Mouse (Mus musculus): ENCODE results near the gene Rnf43. TPM values are rescaled to one million over a fixed set of nuclear protein-coding genes. Genes with fewer than 3 reads are reported as not detected.

Rnf43 gene
- total and polyA plus RNA-seq, 2 experiments from 2014 or later, result 0.56 to 5.0 TPM

DNA sequence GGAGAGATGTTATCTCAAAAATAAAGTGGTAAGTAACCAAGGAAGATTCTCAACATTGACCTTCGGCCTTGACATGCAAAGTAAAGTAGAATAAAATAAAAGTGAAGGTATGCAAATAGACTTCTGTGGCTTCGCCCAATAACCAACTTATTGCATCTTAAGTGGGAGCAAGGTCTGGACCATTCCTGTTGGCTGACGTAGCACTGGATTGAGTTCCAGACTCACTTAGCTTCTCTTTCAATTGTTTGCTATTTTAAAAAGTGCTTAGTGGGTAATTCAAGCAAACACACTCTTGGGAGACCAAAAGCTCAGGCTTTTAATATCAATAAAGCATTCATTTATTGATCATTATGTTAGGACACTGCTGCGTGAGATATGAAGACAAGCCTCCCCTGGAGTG, 35.6 kb downstream of the Rnf43 start:
- DNase-seq (ENCODE audit: low spot score) (no peak), ATAC-seq (ENCODE audit: low FRiP score) (no peak)
- Histone ChIP-seq H3K4me1 (ENCODE audit: insufficient read depth, low read length) (no peaks in the 10 kb centered on the region), H3K4me2 (ENCODE audit: low read depth, low read length, poor library complexity, severe bottlenecking) (no peak overlapping the region), H3K27ac (ENCODE audit: low read depth, low read length) (no peak overlapping the region), H3K9ac (replicated peaks; ENCODE audit: low read length, poor library complexity, severe bottlenecking) (no peak overlapping the region), H3K4me3 (ENCODE audit: low read depth, low read length) (no peak overlapping the region), H3K36me3 (ENCODE audit: insufficient read depth, low read length) (no peaks in the 10 kb centered on the region), H3K27me3 (ENCODE audit: insufficient read depth, low read length) (no peaks in the 10 kb centered on the region), H3K9me3 (ENCODE audit: low read length) (no peaks in the 10 kb centered on the region)
- 86% methylated on average over 4 of the region's 4 CpGs for WGBS
- TF ChIP-seq CTCF (IDR thresholded peaks at IDR 0.05), result no peak

DNA sequence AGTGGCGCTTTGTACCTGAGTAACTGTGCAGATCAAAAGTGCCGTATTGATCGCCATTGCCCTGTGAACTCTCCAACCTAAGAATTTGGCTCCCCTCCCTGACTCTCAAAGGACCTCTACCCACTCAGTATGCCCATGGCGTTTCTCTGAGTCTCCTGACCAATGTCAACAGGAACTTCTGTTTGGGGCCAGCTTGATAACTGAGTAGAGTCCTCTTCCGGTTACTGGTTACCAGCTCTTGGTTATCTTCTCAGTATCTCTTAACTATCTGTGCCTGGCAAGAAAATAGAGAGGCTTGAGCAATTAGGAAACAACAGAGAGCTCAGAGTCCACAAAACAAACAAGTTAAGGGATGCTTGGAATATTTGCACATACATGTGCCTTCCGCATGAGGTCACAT, 38.6 kb downstream of the Rnf43 start:
- no peak for TF ChIP-seq CTCF (IDR thresholded peaks at IDR 0.05)
- no peak for ATAC-seq (ENCODE audit: low FRiP score)
- H3K4me2 ChIP-seq (ENCODE audit: low read depth, low read length, poor library complexity, severe bottlenecking), result no peak overlapping the region
- WGBS, result 90% methylated on average over 6 of the region's 6 CpGs
- no peak overlapping the region for H3K9ac ChIP-seq (replicated peaks; ENCODE audit: low read length, poor library complexity, severe bottlenecking)
- no peak overlapping the region for H3K4me3 ChIP-seq (ENCODE audit: low read depth, low read length)
- H3K36me3 ChIP-seq (ENCODE audit: insufficient read depth, low read length), result no peaks in the 10 kb centered on the region
- H3K27me3 ChIP-seq (ENCODE audit: insufficient read depth, low read length), result no peaks in the 10 kb centered on the region
- no peaks in the 10 kb centered on the region for H3K4me1 ChIP-seq (ENCODE audit: insufficient read depth, low read length)
- DNase-seq (ENCODE audit: low spot score), result no peak
- no peak overlapping the region for H3K27ac ChIP-seq (ENCODE audit: low read depth, low read length)
- H3K9me3 ChIP-seq (ENCODE audit: low read length), result no peaks in the 10 kb centered on the region

DNA sequence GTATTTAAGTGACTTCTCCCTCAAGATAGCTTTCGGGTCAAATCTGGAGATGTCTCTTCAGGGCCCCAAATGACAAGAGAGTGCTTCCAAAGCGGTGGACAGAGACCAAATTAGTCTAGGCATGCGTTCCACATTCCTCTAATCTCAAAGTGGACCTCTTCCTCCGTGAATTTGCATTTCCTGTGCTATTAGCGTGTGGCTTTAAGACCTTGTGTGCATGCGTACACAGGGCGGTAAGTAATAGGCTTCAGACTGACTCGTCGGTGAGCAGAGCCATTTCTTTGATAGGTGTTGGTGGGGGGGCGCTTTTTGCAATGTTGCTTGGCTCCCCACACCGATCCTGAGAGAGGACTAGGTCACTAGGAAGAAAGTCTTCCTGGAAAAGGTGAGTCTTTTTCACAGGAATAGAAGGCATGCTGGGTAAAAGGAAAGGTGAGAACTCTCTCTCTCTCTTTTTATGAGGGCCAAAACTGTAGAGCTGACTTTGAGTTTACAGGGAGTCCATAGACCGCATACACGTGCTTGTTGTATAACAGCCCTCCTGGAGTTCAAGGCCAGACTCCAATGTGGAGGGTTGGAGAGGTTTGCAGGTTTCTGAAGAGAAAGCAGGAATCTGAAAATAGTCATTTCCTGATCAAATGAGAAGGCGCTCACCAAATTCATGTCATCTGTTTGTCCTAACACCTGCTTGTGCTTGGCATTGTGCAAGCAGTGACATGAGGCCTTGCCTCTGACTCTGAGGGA, 39.5 kb downstream of the Rnf43 start:
- Histone ChIP-seq H3K36me3 (ENCODE audit: insufficient read depth, low read length) (no peaks in the 10 kb centered on the region), H3K9me3 (ENCODE audit: low read length) (no peaks in the 10 kb centered on the region), H3K27me3 (ENCODE audit: insufficient read depth, low read length) (no peaks in the 10 kb centered on the region), H3K4me1 (ENCODE audit: insufficient read depth, low read length) (no peaks in the 10 kb centered on the region), H3K4me3 (ENCODE audit: low read depth, low read length) (no peak overlapping the region), H3K27ac (ENCODE audit: low read depth, low read length) (no peak overlapping the region), H3K4me2 (ENCODE audit: low read depth, low read length, poor library complexity, severe bottlenecking) (no peak overlapping the region), H3K9ac (replicated peaks; ENCODE audit: low read length, poor library complexity, severe bottlenecking) (no peak overlapping the region)
- DNase-seq (ENCODE audit: low spot score), result no peak
- no peak for TF ChIP-seq CTCF (IDR thresholded peaks at IDR 0.05)
- ATAC-seq (ENCODE audit: low FRiP score), result no peak
- WGBS, result 81% methylated on average over 14 of the region's 14 CpGs

DNA sequence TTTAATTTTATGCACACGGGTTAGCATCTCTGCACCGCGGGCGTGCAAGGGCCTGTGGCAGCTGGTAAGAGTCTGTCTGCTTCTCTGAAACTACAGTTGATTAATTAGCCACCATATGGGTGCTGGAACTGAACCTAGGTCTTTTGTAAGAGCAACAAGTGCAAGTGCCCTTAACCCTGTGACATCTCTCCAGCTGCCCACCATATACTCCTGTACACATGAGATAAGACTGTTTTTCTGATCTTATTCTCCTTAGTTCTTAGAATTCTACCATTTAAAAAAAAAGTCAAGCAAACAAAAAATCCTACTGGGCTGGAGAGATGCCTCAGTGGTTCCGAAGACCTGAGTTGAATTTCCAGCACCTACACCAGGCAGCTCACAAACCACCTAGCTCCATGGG, 41.1 kb downstream of the Rnf43 start:
- no peaks in the 10 kb centered on the region for H3K9me3 ChIP-seq (ENCODE audit: low read length)
- TF ChIP-seq CTCF (IDR thresholded peaks at IDR 0.05), result no peak
- H3K4me2 ChIP-seq (ENCODE audit: low read depth, low read length, poor library complexity, severe bottlenecking), result no peak overlapping the region
- H3K4me3 ChIP-seq (ENCODE audit: low read depth, low read length), result no peak overlapping the region
- ATAC-seq (ENCODE audit: low FRiP score) (no peak), DNase-seq (ENCODE audit: low spot score) (no peak)
- 93% methylated on average over 5 of the region's 5 CpGs for WGBS
- no peaks in the 10 kb centered on the region for H3K36me3 ChIP-seq (ENCODE audit: insufficient read depth, low read length)
- H3K4me1 ChIP-seq (ENCODE audit: insufficient read depth, low read length), result no peaks in the 10 kb centered on the region
- H3K27ac ChIP-seq (ENCODE audit: low read depth, low read length), result no peak overlapping the region
- H3K9ac ChIP-seq (replicated peaks; ENCODE audit: low read length, poor library complexity, severe bottlenecking), result no peak overlapping the region
- no peaks in the 10 kb centered on the region for H3K27me3 ChIP-seq (ENCODE audit: insufficient read depth, low read length)

DNA sequence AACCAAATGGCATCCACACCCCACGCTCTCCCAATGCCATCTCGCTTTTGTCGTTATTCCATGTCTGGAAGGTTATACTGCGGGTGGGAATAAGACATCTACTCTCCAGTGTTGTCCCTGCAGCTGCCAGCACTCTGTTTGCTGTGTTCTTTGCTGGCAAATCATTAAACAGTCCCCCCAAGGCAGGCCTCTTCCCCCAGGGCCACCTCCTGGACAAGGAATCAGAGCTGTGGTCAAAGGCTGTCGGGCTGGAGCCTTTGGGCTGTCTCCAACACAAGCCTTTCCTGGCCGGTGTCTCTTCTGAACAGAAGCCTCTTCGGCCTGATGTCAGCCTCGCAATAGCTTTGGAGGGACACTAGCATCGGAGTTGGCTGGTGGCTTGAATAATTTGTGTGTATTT, 41.8 kb downstream of the Rnf43 start:
- Histone ChIP-seq H3K9me3 (ENCODE audit: low read length) (no peaks in the 10 kb centered on the region), H3K27ac (ENCODE audit: low read depth, low read length) (no peak overlapping the region), H3K4me1 (ENCODE audit: insufficient read depth, low read length) (no peaks in the 10 kb centered on the region), H3K36me3 (ENCODE audit: insufficient read depth, low read length) (no peaks in the 10 kb centered on the region), H3K27me3 (ENCODE audit: insufficient read depth, low read length) (no peaks in the 10 kb centered on the region), H3K9ac (replicated peaks; ENCODE audit: low read length, poor library complexity, severe bottlenecking) (no peak overlapping the region), H3K4me2 (ENCODE audit: low read depth, low read length, poor library complexity, severe bottlenecking) (no peak overlapping the region), H3K4me3 (ENCODE audit: low read depth, low read length) (no peak overlapping the region)
- WGBS, result 70% methylated on average over 9 of the region's 9 CpGs
- no peak for DNase-seq (ENCODE audit: low spot score)
- no peak for ATAC-seq (ENCODE audit: low FRiP score)
- TF ChIP-seq CTCF (IDR thresholded peaks at IDR 0.05), result no peak

DNA sequence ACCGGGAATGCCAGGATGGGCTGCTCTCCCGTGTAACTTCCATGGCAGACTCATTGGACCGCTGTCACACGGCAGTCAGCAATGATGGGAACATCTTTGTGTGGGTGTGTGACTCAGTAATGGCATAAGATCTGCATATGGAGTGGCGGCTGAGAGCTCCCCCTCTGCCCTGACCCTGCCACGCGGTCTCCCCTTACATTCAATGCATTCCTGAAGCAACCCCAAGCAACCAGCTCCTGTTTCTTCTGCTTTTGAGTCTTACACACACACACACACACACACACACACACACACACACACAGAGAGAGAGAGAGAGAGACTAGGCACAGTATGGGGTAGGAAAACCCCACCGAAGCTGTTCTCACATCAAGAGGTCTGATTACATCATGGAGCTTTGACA, 45.0 kb downstream of the Rnf43 start:
- H3K9ac ChIP-seq (replicated peaks; ENCODE audit: low read length, poor library complexity, severe bottlenecking), result no peak overlapping the region
- H3K4me3 ChIP-seq (ENCODE audit: low read depth, low read length), result no peak overlapping the region
- ATAC-seq (ENCODE audit: low FRiP score), result no peak
- no peaks in the 10 kb centered on the region for H3K9me3 ChIP-seq (ENCODE audit: low read length)
- 18% methylated on average over 8 of the region's 8 CpGs for WGBS
- no peak overlapping the region for H3K27ac ChIP-seq (ENCODE audit: low read depth, low read length)
- no peak for TF ChIP-seq CTCF (IDR thresholded peaks at IDR 0.05)
- H3K4me1 ChIP-seq (ENCODE audit: insufficient read depth, low read length), result peaks cover 4% of the 10 kb centered on the region; the same call in 1 of the 2 replicates
- DNase-seq (ENCODE audit: low spot score), result no peak
- H3K36me3 ChIP-seq (ENCODE audit: insufficient read depth, low read length), result no peaks in the 10 kb centered on the region
- no peaks in the 10 kb centered on the region for H3K27me3 ChIP-seq (ENCODE audit: insufficient read depth, low read length)
- H3K4me2 ChIP-seq (ENCODE audit: low read depth, low read length, poor library complexity, severe bottlenecking), result no peak overlapping the region

Data from midbrain, postnatal 0 days (tissue).